Mouse (Mus musculus) G1E (cell line): ENCODE measurements around the gene Crebbp. TPM values are rescaled to one million over a fixed set of nuclear protein-coding genes. Genes with fewer than 3 reads are reported as not detected.
A peak's percentile ranks its signal among the peaks of the same experiment; 100 is the strongest.

ENCODE experiments used
- ATAC-seq: 2 replicates; pipeline ENCODE4 v1.8.0; 2016; ENCODE audit warnings: mild to moderate bottlenecking; ENCODE audit not compliant: insufficient number of reproducible peaks, poor library complexity, low FRiP score, severe bottlenecking; ENCODE audit errors: extremely low read depth
- DNase-seq: peaks from one replicate; pipeline ENCODE4 v3.0.0; 2012; ENCODE audit warnings: low spot score
- H3K27me3 ChIP-seq: 2 replicates; pipeline ENCODE4 v1.6.1; 2012; ENCODE audit warnings: mild to moderate bottlenecking, low read length, inconsistent platforms; ENCODE audit not compliant: insufficient read depth
- H3K36me3 ChIP-seq: replicated peaks from 2 replicates; pipeline ENCODE3; 2012; ENCODE audit warnings: mild to moderate bottlenecking, inconsistent platforms
- H3K4me1 ChIP-seq: 2 replicates; pipeline ENCODE4 v1.6.1; 2012; ENCODE audit warnings: low read depth, low read length, inconsistent platforms, mixed read lengths; ENCODE audit not compliant: insufficient read depth
- H3K4me3 ChIP-seq: 2 replicates; pipeline ENCODE4 v1.5.1; 2012; ENCODE audit warnings: low read depth, mild to moderate bottlenecking, inconsistent platforms, low read length, moderate library complexity, mixed read lengths
- H3K9me3 ChIP-seq: replicated peaks from 2 replicates; pipeline ENCODE4 v1.6.1; 2012; ENCODE audit warnings: inconsistent platforms
- CTCF ChIP-seq: IDR thresholded peaks from 2 replicates; pipeline ENCODE4 v1.5.1; 2012; ENCODE audit warnings: low read depth, low read length, inconsistent platforms, mixed read lengths
- GATA1 ChIP-seq: IDR thresholded peaks from 2 replicates; pipeline ENCODE4 v1.6.1; 2012; ENCODE audit warnings: borderline replicate concordance, low read length, inconsistent platforms, mixed read lengths
- GATA2 ChIP-seq: IDR thresholded peaks from 2 replicates; pipeline ENCODE4 v1.6.1; 2012; ENCODE audit warnings: low read depth, low read length, inconsistent platforms, borderline replicate concordance
- POLR2AphosphoS5 ChIP-seq: IDR thresholded peaks from 2 replicates; pipeline ENCODE4 v1.6.1; 2012; ENCODE audit warnings: low read depth, low read length, inconsistent platforms; ENCODE audit not compliant: insufficient replicate concordance
- TAL1 ChIP-seq: conservative IDR thresholded peaks from 2 replicates; pipeline ENCODE4 v1.6.1; 2012; ENCODE audit warnings: low read depth, low read length, inconsistent platforms, mixed read lengths
- polyA plus RNA-seq: library from polyadenylated mRNA; stranded (reverse); fragments of >175 nt; gene quantifications from 2 replicates; pipeline ENCODE4 v1.2.3, GENCODE M21; 2012
- total RNA-seq, 2 experiments: library from RNA; stranded (forward) in 1 of 2; stranded (reverse) in 1 of 2; fragments of 200-1000 nt in 1 of 2; fragments of >200 nt in 1 of 2; fragmentation: Nextera tagmentation in 1 of 2; gene quantifications; 2 replicates each; pipeline ENCODE4 v1.2.3; 2014 to 2017

Gene Crebbp
- total and polyA plus RNA-seq, 3 experiments: 8.6 to 92.8 (median 13.9) TPM

- Histone ChIP-seq H3K27me3 (no peaks in the 10 kb centered on the region), H3K9me3 (no peaks in the 10 kb centered on the region), H3K4me1 (peaks cover under 1% of the 10 kb centered on the region; the same call in 1 of the 2 replicates), H3K4me3 (no peak overlapping the region), H3K36me3 (peaks cover 80% of the 10 kb centered on the region)
- peak; percentile 76 for ATAC-seq
- peak; percentile 30 for DNase-seq
- TF ChIP-seq GATA2 (no peak), GATA1 (no peak), POLR2AphosphoS5 (no peak), TAL1 (no peak), CTCF (peak; percentile 54; the same call in 1 of the 2 replicates)
Observed at GRCm38 (mm10) chr16:4068588-4068987, 145.2 kb downstream of the Crebbp start.

- Histone ChIP-seq H3K4me1 (no peaks in the 10 kb centered on the region; the same call in 1 of the 2 replicates), H3K9me3 (no peaks in the 10 kb centered on the region), H3K4me3 (no peak overlapping the region), H3K27me3 (no peaks in the 10 kb centered on the region), H3K36me3 (peaks cover 96% of the 10 kb centered on the region)
- DNase-seq (no peak), ATAC-seq (no peak)
- TF ChIP-seq GATA1 (no peak), GATA2 (no peak), CTCF (no peak), TAL1 (no peak), POLR2AphosphoS5 (no peak)
Observed at GRCm38 (mm10) chr16:4064945-4065344, 148.9 kb downstream of the Crebbp start.

- Histone ChIP-seq H3K27me3 (no peaks in the 10 kb centered on the region), H3K9me3 (no peaks in the 10 kb centered on the region), H3K4me3 (no peak overlapping the region), H3K36me3 (peaks cover 96% of the 10 kb centered on the region), H3K4me1 (no peaks in the 10 kb centered on the region)
- TF ChIP-seq GATA1 (no peak), TAL1 (no peak), POLR2AphosphoS5 (no peak), GATA2 (no peak), CTCF (no peak)
- ATAC-seq (no peak), DNase-seq (no peak)
Observed at GRCm38 (mm10) chr16:4053811-4054210, 160.0 kb downstream of the Crebbp start.

- H3K36me3 ChIP-seq: peaks cover 96% of the 10 kb centered on the region
- no peaks in the 10 kb centered on the region; the same call in 1 of the 2 replicates for H3K4me1 ChIP-seq
- ATAC-seq (no peak), DNase-seq (no peak)
- no peaks in the 10 kb centered on the region for H3K9me3 ChIP-seq
- H3K27me3 ChIP-seq: no peaks in the 10 kb centered on the region
- no peak for TF ChIP-seq POLR2AphosphoS5
- H3K4me3 ChIP-seq: no peak overlapping the region
Observed at GRCm38 (mm10) chr16:4052601-4053000, 161.2 kb downstream of the Crebbp start.

GRCm38 (mm10) chr16:4045524-4045923 lies 168.3 kb downstream of the Crebbp start:
- Histone ChIP-seq H3K36me3 (peaks cover 99% of the 10 kb centered on the region), H3K9me3 (no peaks in the 10 kb centered on the region), H3K4me3 (no peak overlapping the region), H3K4me1 (no peaks in the 10 kb centered on the region; the same call in 1 of the 2 replicates), H3K27me3 (no peaks in the 10 kb centered on the region)
- DNase-seq (no peak), ATAC-seq (no peak)
- TF ChIP-seq GATA2 (no peak), CTCF (no peak), TAL1 (no peak), GATA1 (no peak), POLR2AphosphoS5 (no peak)

GRCm38 (mm10) chr16:4044093-4044492 lies 169.7 kb downstream of the Crebbp start:
- Histone ChIP-seq H3K4me1 (no peaks in the 10 kb centered on the region; the same call in 1 of the 2 replicates), H3K9me3 (no peaks in the 10 kb centered on the region), H3K36me3 (peaks cover 99% of the 10 kb centered on the region), H3K27me3 (no peaks in the 10 kb centered on the region), H3K4me3 (no peak overlapping the region)
- DNase-seq (no peak), ATAC-seq (no peak)
- no peak for TF ChIP-seq TAL1
- no peak for TF ChIP-seq GATA2
- no peak for TF ChIP-seq GATA1
- TF ChIP-seq CTCF: no peak
- no peak for TF ChIP-seq POLR2AphosphoS5

GRCm38 (mm10) chr16:4041646-4042045 lies 172.2 kb downstream of the Crebbp start:
- Histone ChIP-seq H3K4me1 (peaks cover 3% of the 10 kb centered on the region; the same call in 1 of the 2 replicates), H3K27me3 (no peaks in the 10 kb centered on the region), H3K9me3 (no peaks in the 10 kb centered on the region), H3K36me3 (peaks cover 99% of the 10 kb centered on the region), H3K4me3 (no peak overlapping the region)
- TF ChIP-seq GATA1 (no peak), POLR2AphosphoS5 (no peak), GATA2 (no peak), CTCF (no peak), TAL1 (no peak)
- ATAC-seq (no peak), DNase-seq (no peak)
